Mouse (Mus musculus): ENCODE measurements around the gene Med16.

Med16 gene

GRCm38 (mm10) chr10:79908167-79909091 is at the start of gene Med16:
TSS of gene Med16 (minus strand) at chr10:79908923.
- DNase-seq (ENCODE audit: low spot score), result peak; percentile 96

GRCm38 (mm10) chr10:79958140-79958816 is 49.6 kb upstream of the Med16 start:
- DNase-seq (ENCODE audit: low spot score), result no peak

- no peak for DNase-seq (ENCODE audit: low spot score)
These were observed 48.0 kb upstream of the Med16 start for GRCm38 (mm10) chr10:79956643-79957154.

GRCm38 (mm10) chr10:79955691-79956090 is 47.0 kb upstream of the Med16 start:
- no peak for DNase-seq (ENCODE audit: low spot score)

GRCm38 (mm10) chr10:79953946-79954345 is 45.2 kb upstream of the Med16 start:
- DNase-seq (ENCODE audit: low spot score), result no peak

- DNase-seq (ENCODE audit: low spot score), result no peak
These were observed 41.9 kb upstream of the Med16 start for GRCm38 (mm10) chr10:79950661-79951060.

- no peak for DNase-seq (ENCODE audit: low spot score)
These were observed 41.1 kb upstream of the Med16 start for GRCm38 (mm10) chr10:79949873-79950272.

GRCm38 (mm10) chr10:79947502-79947901 is 38.8 kb upstream of the Med16 start:
- DNase-seq (ENCODE audit: low spot score), result no peak

- DNase-seq (ENCODE audit: low spot score), result no peak
These were observed 38.1 kb upstream of the Med16 start for GRCm38 (mm10) chr10:79946752-79947322.

- DNase-seq (ENCODE audit: low spot score), result no peak
These were observed 36.9 kb upstream of the Med16 start for GRCm38 (mm10) chr10:79945507-79946234.

GRCm38 (mm10) chr10:79943471-79943901 is 34.8 kb upstream of the Med16 start:
- DNase-seq (ENCODE audit: low spot score), result no peak

GRCm38 (mm10) chr10:79942988-79943387 is 34.3 kb upstream of the Med16 start:
- no peak for DNase-seq (ENCODE audit: low spot score)

GRCm38 (mm10) chr10:79940749-79941148 is 32.0 kb upstream of the Med16 start:
- no peak for DNase-seq (ENCODE audit: low spot score)

- DNase-seq (ENCODE audit: low spot score), result no peak
These were observed 29.2 kb upstream of the Med16 start for GRCm38 (mm10) chr10:79937775-79938526.

GRCm38 (mm10) chr10:79936911-79937441 is 28.3 kb upstream of the Med16 start:
- no peak for DNase-seq (ENCODE audit: low spot score)

GRCm38 (mm10) chr10:79936284-79936910 is 27.7 kb upstream of the Med16 start:
- no peak for DNase-seq (ENCODE audit: low spot score)

- DNase-seq (ENCODE audit: low spot score), result no peak
These were observed 26.3 kb upstream of the Med16 start for GRCm38 (mm10) chr10:79934794-79935569.

- DNase-seq (ENCODE audit: low spot score), result peak; percentile 45
These were observed 25.6 kb upstream of the Med16 start for GRCm38 (mm10) chr10:79934272-79934721.

GRCm38 (mm10) chr10:79933861-79934260 is 25.1 kb upstream of the Med16 start:
- no peak for DNase-seq (ENCODE audit: low spot score)

Data from left cerebral cortex, adult 11 months (tissue).